Mouse (Mus musculus) thymus, postnatal 25 days (tissue): ENCODE measurements around the gene Rell1.

Experiments
- DNase-seq: peaks from one replicate; pipeline ENCODE4 v3.0.0; 2022

Rell1 gene

GRCm38 (mm10) chr5:63891912-63892311 lies 76.8 kb downstream of the Rell1 start:
- DNase-seq: no peak

- no peak for DNase-seq
Observed at GRCm38 (mm10) chr5:63891241-63891640, 77.5 kb downstream of the Rell1 start.

DNA sequence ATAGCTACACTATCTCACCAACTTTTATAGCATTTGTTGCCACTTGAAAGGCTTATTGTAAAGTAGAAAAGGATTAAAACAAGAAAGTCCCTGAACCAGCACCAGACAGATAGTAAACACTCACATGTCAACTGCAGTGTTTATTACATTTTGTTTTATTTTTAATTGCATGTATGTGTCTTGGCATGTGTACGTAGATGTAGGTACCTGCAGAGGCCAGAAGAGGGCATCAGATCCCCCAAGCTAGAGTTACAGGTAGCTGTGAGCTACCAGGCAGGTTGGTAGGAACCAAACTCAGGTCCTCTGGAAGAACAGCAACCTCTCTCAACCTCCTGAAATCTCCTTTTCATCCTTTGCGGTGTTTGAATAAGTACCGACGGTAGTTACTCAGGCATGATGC lies 81.6 kb downstream of the Rell1 start:
- DNase-seq: no peak

- DNase-seq: no peak
Observed at GRCm38 (mm10) chr5:63886709-63887108, 82.0 kb downstream of the Rell1 start.

- DNase-seq: no peak
Observed at GRCm38 (mm10) chr5:63886292-63886691, 82.4 kb downstream of the Rell1 start.

GRCm38 (mm10) chr5:63879026-63879425 lies 89.7 kb downstream of the Rell1 start:
- no peak for DNase-seq

GRCm38 (mm10) chr5:63876081-63876480 lies 92.6 kb downstream of the Rell1 start:
- no peak for DNase-seq

GRCm38 (mm10) chr5:63874880-63875279 lies 93.8 kb downstream of the Rell1 start:
- no peak for DNase-seq

DNA sequence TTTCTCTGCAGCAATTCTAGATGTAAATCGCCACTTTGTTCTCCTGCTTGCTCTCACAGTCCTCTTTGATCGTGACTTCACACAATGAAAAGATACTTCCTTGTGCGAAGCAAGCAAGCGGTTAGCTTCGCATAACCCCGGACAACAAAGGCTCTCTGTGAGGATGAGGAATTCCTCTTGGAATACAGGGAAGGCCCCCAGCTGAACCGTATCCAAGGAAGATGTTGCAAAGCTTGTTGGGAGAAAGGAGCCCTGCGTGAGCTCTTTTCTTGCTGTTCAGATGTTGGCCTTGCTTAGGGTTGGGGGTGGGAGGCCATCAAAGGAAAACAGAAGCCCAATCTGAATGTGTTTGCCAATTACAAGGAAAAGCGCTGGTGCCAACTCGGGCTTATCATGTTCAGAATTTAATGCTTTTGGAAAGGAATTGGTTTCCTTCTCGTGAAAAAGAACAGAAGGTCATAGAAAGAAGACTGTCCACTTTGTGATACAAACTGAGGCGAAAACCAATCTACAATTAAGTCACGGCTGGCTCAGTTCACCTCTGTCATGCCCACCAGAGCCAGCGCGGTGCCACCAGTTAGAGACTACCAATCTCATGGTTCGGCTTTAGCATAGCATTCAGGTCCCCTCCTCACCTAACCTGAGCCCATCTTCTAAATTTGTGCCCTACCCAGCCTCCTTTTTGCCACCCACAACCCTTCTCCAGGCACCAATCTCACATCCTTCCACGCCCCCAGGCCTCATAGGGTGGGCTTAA lies 96.3 kb downstream of the Rell1 start:
- no peak for DNase-seq

DNA sequence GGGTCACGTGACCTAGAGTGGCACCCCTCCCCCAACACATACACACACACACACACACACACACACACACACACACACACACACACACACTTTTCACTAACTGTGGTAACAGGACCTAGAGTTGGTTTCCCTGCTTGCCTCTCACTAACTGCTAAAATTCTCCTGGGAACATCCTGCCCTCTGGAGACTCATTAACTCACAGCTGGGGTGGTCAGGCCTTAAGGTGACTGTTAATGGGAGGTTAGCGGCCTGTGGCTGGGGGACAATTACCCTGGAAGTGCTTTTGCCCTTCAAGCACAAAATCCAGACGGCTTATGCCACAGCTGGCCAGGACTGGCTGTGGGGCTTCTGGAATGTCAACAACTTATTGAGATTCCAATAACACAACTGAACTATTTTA lies 101.3 kb downstream of the Rell1 start:
- no peak for DNase-seq

DNA sequence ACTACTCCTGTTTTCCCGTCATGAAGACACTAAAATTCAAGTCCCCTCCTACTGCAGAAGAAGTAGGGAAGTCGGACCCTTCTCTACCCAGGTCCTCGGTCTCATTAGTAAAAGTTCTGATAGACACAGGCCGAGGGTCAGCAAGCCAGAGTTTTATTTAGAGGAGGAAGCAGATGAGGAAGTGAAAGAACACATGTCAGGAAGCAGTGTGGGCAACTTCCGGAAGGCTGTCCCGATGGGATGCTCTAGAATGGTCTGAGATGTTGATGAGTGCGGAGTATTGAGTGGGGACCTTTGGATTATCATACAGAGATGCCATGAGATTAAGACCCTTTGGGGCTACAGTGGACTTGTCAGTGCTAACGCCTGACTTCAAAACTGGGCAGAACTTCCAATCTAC lies 109.8 kb downstream of the Rell1 start:
- DNase-seq: no peak
